Mouse (Mus musculus): Measurements from ENCODE around the gene Morn1.
"Not testable (repeated sequence)": the region's sequence is repeated elsewhere in the genome, so short reads cannot be mapped to it uniquely, and the experiment has no call there.

Gene Morn1

GRCm38 (mm10) chr4:155078808-155079207 lies 7.6 kb upstream of the Morn1 start:
- DNase-seq (ENCODE audit: low spot score in 2 of 2): not testable (repeated sequence)

GRCm38 (mm10) chr4:155079666-155080065 lies 6.7 kb upstream of the Morn1 start:
- DNase-seq (ENCODE audit: low spot score in 2 of 2): no peak

DNA sequence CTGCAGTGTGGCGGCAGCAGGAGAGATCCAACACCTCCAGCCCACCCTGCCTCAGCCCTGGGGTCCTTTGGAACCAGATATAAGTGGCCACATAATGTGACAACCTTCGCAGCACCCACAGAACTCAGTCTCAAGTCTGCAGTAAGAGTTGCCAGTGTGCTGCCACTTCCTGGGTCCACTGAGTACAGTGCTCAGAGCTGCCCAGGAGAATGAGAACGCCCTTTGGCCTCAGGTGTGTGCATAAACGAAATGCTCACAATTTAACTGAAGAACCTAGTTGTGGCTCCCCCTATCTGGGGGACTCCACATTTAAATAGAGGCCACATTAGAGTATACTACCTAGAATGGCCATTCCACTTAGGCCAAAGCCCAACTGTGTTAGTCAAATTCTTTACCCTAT lies 2.8 kb upstream of the Morn1 start:
- no peak for DNase-seq (ENCODE audit: low spot score in 2 of 2)

- no peak for DNase-seq (ENCODE audit: low spot score in 2 of 2)
These were observed 2.0 kb upstream of the Morn1 start for GRCm38 (mm10) chr4:155084351-155084750.

- no peak for DNase-seq (ENCODE audit: low spot score in 2 of 2)
These were observed 920 bp upstream of the Morn1 start for GRCm38 (mm10) chr4:155085206-155086107.

DNA sequence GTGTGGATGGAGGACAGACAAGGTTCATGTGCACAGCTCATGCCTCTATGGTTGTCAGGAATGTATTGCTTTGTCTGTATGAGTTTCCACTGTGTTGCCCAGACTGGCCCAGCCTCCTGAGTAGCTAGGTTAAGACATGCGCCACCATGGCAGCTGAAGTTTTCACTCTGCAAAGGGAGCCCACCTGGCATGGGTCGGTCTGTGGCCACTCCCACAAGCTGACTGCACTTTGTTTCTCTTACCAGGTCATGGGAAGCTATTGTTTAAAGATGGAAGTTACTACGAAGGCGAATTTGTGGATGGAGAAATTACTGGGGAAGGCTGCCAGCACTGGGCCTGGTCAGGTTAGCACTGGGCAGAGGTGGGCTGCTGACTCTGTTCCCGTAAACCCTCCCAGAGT lies 2.9 kb downstream of the Morn1 start:
- no peak for DNase-seq (ENCODE audit: low spot score in 2 of 2)

DNA sequence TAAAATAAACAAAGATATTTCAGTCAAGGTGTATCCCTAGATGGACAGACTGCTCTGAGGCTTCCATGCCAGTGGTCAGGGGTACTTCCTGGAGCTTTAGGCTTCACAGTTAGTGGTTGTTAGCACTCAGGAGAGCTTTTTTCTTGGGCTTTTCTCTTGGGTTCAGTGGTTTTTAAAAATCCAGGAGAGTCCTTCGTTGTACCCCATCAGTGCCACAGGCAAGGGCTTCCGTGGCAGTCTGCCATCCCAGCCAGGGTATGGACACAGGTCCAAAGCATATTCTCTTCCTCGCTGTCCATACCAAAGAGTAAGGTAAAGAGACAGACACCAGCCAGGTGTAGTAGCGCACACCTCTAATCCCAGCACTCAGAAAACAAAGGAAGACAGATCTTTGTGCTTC lies 3.8 kb downstream of the Morn1 start:
- DNase-seq (ENCODE audit: low spot score in 2 of 2): no peak

GRCm38 (mm10) chr4:155090688-155091449 lies 4.5 kb downstream of the Morn1 start:
- DNase-seq (ENCODE audit: low spot score in 2 of 2): no peak

DNA sequence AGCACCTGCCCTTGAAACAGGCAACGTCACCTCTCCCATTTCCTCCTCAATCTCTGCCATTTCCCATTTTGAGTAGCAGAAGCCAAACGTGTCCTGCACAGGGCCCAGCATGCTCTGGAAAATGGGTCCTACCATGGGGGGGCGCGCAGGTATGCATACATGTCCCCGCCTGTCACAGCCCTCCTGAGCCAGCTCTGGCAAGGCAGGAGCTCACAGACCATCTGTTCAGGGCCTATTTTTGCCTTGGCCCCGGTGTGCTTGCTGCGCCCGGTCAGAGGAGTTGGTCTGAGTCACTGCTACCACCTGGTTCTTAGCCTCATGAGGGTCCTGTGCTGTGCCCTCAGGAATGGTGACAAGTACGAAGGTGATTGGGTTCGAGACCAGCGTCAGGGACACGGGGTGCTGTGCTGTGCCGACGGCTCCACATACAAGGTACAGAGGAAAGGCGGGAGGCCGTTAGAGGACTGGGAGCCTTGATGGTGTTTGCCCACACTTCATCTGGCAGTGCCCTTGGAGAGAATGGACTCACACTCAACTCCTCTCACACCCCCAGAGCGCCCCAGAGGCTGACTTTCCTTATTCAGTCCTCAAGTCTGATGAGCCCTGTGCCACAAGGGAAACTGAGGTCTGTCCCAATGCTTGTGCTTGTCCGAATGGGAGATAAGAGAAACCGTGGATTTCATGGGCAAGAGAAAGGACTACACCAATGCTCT lies 6.5 kb downstream of the Morn1 start:
- DNase-seq (ENCODE audit: low spot score in 2 of 2): no peak

- DNase-seq (ENCODE audit: low spot score in 2 of 2): no peak
These were observed 7.2 kb downstream of the Morn1 start for GRCm38 (mm10) chr4:155093431-155094149.

DNA sequence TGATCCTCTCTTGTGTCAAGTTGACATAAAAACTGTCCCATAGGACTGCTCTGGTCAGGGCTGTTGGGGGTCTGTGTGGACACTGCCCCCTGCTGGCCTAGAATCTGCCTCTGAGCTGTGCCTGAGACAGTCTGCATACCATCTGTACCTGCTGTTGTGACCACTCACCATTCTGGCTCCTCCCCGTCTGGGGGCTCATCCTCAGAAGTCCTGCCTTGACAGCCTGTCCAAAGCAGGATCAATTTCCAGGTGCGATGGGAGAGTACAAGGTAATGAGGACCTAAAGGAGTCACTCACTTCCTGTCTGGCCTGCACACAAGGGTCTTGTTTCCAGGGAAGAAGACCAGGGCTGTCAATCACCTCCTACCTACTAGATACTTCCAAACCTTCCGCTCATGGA lies 8.2 kb downstream of the Morn1 start:
- DNase-seq (ENCODE audit: low spot score in 2 of 2): no peak

DNA sequence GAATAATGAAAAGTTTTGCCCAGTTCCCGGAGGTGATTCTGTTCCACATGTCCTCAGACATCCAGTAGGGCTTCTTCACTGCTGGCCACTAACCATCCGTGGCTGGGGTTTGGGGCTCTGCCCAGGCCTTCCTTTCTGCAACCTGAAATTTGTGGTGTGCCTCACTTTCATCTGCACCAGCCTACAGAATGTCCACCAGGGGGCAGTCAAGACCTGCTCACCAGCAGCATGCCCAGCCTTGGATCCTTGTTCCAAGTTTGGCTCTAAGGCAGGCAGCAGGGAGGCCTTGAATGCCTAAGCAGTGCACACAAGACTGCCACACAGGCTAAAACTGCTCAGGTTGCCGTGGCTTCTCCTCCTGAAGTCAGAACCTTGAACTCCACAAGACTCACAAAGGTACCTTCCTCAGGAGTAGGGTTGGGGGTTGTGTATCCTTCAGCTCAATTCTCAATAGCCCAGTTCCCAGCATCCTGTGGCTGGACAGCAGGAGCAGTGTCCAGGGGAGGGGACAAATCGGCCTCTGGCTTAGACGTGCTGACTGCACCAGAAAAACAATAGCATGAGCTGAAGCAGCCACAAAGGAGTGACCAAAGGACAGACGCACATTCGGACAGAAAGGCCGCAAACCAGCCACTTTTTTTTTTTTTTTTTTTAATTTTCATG lies 9.0 kb downstream of the Morn1 start:
- DNase-seq (ENCODE audit: low spot score in 2 of 2): peak; percentile 65 to 91

- DNase-seq (ENCODE audit: low spot score in 2 of 2): no peak
These were observed 9.6 kb downstream of the Morn1 start for GRCm38 (mm10) chr4:155095967-155096366.

- DNase-seq (ENCODE audit: low spot score in 2 of 2): no peak
These were observed 11.1 kb downstream of the Morn1 start for GRCm38 (mm10) chr4:155097452-155097851.

GRCm38 (mm10) chr4:155098572-155098971 lies 12.2 kb downstream of the Morn1 start:
- DNase-seq (ENCODE audit: low spot score in 2 of 2): no peak

DNA sequence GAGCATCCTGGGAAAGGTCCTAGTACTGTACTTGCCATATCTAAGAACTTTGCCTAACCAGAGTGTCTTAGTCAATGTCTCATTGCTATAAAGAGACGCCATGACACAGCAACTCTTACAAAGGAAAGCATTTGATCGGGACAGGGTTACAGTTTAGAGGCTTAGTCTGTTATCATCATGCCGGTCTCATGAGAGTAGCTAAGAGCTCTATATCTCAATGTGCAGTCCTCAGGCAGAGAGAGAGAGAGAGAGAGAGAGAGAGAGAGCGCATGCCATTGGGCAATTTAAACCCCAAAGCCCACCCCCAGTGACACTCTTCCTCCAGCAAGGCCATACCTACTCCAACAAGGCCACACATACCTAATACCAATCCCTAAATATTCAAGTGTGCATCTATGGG lies 21.5 kb downstream of the Morn1 start:
- no peak for DNase-seq (ENCODE audit: low spot score in 2 of 2)

GRCm38 (mm10) chr4:155109471-155109870 lies 23.1 kb downstream of the Morn1 start:
- no peak for DNase-seq (ENCODE audit: low spot score in 2 of 2)

- DNase-seq (ENCODE audit: low spot score in 2 of 2): peak in 1 of 2 experiments; percentile 29
These were observed 27.5 kb downstream of the Morn1 start for GRCm38 (mm10) chr4:155113766-155114410.

DNA sequence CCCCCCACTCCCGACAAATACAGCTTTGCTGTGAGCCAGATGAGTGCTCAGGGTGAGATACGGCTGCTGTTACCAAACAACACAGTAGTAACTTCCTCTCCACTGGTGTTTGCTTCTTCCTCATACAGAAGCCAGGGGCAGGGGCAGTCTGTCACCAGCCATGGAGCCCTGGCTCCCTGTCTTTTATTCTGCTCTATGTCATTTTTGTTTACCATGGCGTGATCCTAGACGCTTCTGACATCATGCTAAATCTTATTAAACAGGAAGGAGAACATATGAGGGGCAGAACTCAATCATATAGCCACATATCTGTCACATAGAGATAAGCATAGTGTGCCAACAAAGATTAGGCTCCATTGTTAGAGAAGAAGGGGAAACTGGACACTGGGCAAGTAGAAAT lies 30.2 kb downstream of the Morn1 start:
- DNase-seq (ENCODE audit: low spot score in 2 of 2): no peak

DNA sequence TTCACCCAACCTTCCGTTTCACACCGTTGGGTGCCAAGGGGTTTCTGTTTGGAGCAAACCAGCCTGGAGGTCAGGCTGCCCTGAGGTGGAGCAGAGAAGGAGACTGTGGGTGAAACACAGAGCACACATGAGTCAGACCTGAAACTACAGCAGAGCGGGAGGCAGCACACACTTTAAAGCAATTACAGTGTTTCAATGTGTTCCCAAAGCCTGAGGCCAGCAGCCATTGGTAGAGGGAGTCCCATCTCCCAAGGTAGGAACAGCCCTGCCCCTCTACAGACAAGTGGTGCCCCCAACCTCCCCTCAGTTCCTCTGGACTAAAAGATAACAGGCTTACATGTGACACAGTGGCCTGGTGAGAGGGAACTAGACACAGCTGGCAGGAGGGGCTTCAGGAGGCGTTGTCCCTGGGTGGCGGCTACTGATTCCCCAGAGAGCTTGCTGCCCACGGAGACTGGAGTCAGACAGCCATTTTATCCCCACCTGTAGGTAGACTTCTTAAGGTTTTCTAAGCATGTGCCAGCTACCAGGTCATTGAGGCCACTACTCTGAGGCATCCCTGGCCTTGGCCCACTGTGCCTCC lies 31.1 kb downstream of the Morn1 start:
- DNase-seq (ENCODE audit: low spot score in 2 of 2): no peak
